Mouse (Mus musculus) embryonic facial prominence, embryonic 12.5 days (tissue): ENCODE results near the gene Gm11034. TPM values are rescaled to one million over a fixed set of nuclear protein-coding genes. Genes with fewer than 3 reads are reported as not detected.

Experiments
- ATAC-seq: fragments of 200-750 bp; cut with Nextera tagmentation; 2 replicates; pipeline ENCODE4 v1.8.0; 2017; ENCODE audit not compliant: insufficient number of reproducible peaks, insufficient read depth, low FRiP score, low TSS enrichment
- H3K27ac ChIP-seq: fragments of 300-500 bp; sonication (generic); 2 replicates; pipeline ENCODE4 v1.5.1; 2016; ENCODE audit warnings: mild to moderate bottlenecking
- H3K27me3 ChIP-seq: fragments of 300-500 bp; sonication (generic); 2 replicates; pipeline ENCODE4 v1.6.1; 2016; ENCODE audit warnings: mild to moderate bottlenecking, moderate library complexity
- H3K36me3 ChIP-seq: fragments of 300-500 bp; sonication (generic); 2 replicates; pipeline ENCODE4 v1.6.1; 2016; ENCODE audit warnings: mild to moderate bottlenecking
- H3K4me1 ChIP-seq: fragments of 300-500 bp; sonication (generic); 2 replicates; pipeline ENCODE4 v1.6.1; 2016
- H3K4me2 ChIP-seq: fragments of 300-500 bp; sonication (generic); replicated peaks from 2 replicates; pipeline ENCODE4 v1.6.1; 2016; ENCODE audit warnings: mild to moderate bottlenecking, moderate library complexity
- H3K4me3 ChIP-seq: fragments of 300-500 bp; sonication (generic); 2 replicates; pipeline ENCODE4 v1.5.1; 2016; ENCODE audit warnings: mild to moderate bottlenecking
- H3K9ac ChIP-seq: fragments of 300-500 bp; sonication (generic); 2 replicates; pipeline ENCODE4 v1.6.1; 2016; ENCODE audit warnings: mild to moderate bottlenecking, moderate library complexity
- H3K9me3 ChIP-seq: fragments of 300-500 bp; sonication (generic); 2 replicates; pipeline ENCODE4 v1.6.1; 2016; ENCODE audit warnings: mild to moderate bottlenecking, moderate library complexity
- WGBS: fragments of 180-500 bp; shearing (Covaris S2); methylation state at CpG from one replicate; pipeline ENCODE4 v1.1.7; 2016; 5-methylcytosine and 5-hydroxymethylcytosine counted together
- polyA plus RNA-seq: library from polyadenylated mRNA; unstranded; fragments of >200 nt; fragmentation: Nextera tagmentation; extraction: Ambion mirVana; gene quantifications from 2 replicates; pipeline ENCODE4 v1.2.1, GENCODE M21; 2016

Gm11034 gene
- polyA plus RNA-seq, 1 experiment from 2014 or later = not detected

DNA sequence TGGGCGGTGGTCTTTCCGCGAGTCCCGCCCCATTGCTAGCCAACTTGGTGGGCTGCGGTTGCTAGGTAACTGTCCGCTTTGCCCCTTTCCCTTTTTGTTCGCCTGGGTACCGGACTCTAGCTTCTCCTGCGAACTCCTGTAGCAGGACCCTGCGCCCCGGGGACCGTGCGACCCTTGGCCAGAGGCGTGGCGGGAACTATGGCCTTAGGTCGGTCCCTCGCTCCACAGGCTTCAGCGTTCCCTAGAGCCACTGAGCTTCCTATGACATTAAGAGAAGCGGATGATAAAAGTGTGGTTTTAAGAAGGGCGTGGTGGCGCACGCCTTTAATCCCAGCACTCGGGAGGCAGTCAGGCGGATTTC is 26.9 kb upstream of the Gm11034 start:
- Histone ChIP-seq H3K27ac (peak overlapping the region; percentile 93), H3K4me1 (peaks cover 9% of the 10 kb centered on the region), H3K36me3 (no peaks in the 10 kb centered on the region), H3K27me3 (no peaks in the 10 kb centered on the region), H3K4me3 (peak overlapping the region; percentile 73), H3K9me3 (no peaks in the 10 kb centered on the region), H3K9ac (peak overlapping the region; percentile 65), H3K4me2 (peak overlapping the region; percentile 64)
- WGBS = 3% methylated on average over 24 of the region's 24 CpGs
- peak; percentile 68; the same call in 1 of the 2 replicates for ATAC-seq

- Histone ChIP-seq H3K4me2 (peak within 1 kb of the TSS; percentile 64), H3K4me3 (peak within 1 kb of the TSS; percentile 73), H3K27ac (peak within 1 kb of the TSS; percentile 93), H3K27me3 (no peaks in the 10 kb centered on the region), H3K36me3 (no peaks in the 10 kb centered on the region), H3K4me1 (peaks cover 9% of the 10 kb centered on the region), H3K9ac (peak within 1 kb of the TSS; percentile 65), H3K9me3 (no peaks in the 10 kb centered on the region)
- under 1% methylated on average over 54 of the region's 54 CpGs for WGBS
- ATAC-seq = peak; percentile 95
These were observed 26.3 kb upstream of the Gm11034 start, which contains the start of gene Ap1m1 for GRCm38 (mm10) chr8:72239499-72240402. Gene Ap1m1 (plus strand): TSS chr8:72240018.

- H3K4me2 ChIP-seq = no peak overlapping the region
- WGBS = 91% methylated on average over 5 of the region's 5 CpGs
- no peaks in the 10 kb centered on the region for H3K27me3 ChIP-seq
- no peak overlapping the region for H3K4me3 ChIP-seq
- peaks cover 15% of the 10 kb centered on the region for H3K4me1 ChIP-seq
- peaks cover 37% of the 10 kb centered on the region for H3K36me3 ChIP-seq
- no peak for ATAC-seq
- no peak overlapping the region for H3K9ac ChIP-seq
- no peak overlapping the region for H3K27ac ChIP-seq
- no peaks in the 10 kb centered on the region for H3K9me3 ChIP-seq
These were observed 9.2 kb upstream of the Gm11034 start for GRCm38 (mm10) chr8:72222656-72223055.

- ATAC-seq = no peak
- Histone ChIP-seq H3K9me3 (no peaks in the 10 kb centered on the region), H3K4me1 (peaks cover 15% of the 10 kb centered on the region), H3K27me3 (0 out of 2 replicates have a peak, but pooled peaks cover 7% of the 10 kb centered on the region), H3K27ac (no peak overlapping the region), H3K9ac (no peak overlapping the region), H3K36me3 (peaks cover 37% of the 10 kb centered on the region), H3K4me3 (peak overlapping the region; percentile 89), H3K4me2 (peak overlapping the region; percentile 88)
- 86% methylated on average over 4 of the region's 4 CpGs for WGBS
These were observed 7.3 kb upstream of the Gm11034 start for GRCm38 (mm10) chr8:72220758-72221157.

DNA sequence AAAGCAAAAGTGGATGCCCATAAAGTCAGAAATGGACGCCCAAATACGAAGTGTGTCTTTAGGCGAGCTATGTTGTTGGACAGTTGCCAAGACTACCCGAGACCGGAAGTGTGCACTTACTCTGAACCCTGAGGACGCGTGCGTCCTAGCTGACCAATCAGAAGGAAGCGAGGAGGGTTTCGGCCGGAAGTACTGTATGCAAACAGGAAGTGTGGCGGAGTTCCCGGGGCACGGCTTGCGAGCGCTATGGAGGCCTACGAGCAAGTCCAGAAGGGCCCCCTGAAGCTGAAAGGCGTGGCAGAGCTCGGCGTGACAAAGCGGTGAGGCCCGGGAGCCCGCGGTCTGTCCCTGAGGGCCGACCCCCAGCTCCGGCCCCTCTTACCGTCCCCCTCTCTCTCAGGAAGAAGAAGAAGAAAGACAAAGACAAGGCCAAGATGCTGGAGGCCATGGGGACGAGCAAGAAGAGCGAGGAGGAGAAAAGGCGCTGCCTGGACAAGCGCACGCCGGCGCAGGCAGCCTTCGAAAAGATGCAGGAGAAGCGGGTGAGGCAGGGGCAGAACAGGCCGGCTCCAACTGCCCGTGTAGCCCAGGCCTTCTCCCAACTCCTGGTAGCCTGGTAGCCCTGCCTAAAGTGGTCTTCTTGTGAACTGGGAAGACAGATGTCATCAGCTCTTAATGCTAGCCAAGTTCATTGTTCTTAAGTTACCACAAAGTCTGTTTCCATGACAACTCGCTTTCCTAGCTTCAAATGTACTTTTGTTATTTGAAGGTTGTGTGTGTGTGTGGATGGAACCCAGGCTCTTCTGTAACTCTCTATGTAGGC is 6.3 kb upstream of the Gm11034 start, which contains the start of gene Fam32a:
Fam32a (plus strand) TSS at position 190 of the 823 bp plus-strand sequence.
- peak; percentile 93 for ATAC-seq
- H3K27me3 ChIP-seq = 0 out of 2 replicates have a peak, but pooled peaks cover 10% of the 10 kb centered on the region
- H3K4me2 ChIP-seq = peak within 1 kb of the TSS; percentile 88
- H3K4me3 ChIP-seq = peak within 1 kb of the TSS; percentile 89
- peak within 1 kb of the TSS; percentile 86 for H3K27ac ChIP-seq
- peak within 1 kb of the TSS; percentile 80 for H3K9ac ChIP-seq
- peaks cover 15% of the 10 kb centered on the region for H3K4me1 ChIP-seq
- H3K9me3 ChIP-seq = no peaks in the 10 kb centered on the region
- 10% methylated on average over 39 of the region's 39 CpGs for WGBS
- peaks cover 37% of the 10 kb centered on the region for H3K36me3 ChIP-seq

DNA sequence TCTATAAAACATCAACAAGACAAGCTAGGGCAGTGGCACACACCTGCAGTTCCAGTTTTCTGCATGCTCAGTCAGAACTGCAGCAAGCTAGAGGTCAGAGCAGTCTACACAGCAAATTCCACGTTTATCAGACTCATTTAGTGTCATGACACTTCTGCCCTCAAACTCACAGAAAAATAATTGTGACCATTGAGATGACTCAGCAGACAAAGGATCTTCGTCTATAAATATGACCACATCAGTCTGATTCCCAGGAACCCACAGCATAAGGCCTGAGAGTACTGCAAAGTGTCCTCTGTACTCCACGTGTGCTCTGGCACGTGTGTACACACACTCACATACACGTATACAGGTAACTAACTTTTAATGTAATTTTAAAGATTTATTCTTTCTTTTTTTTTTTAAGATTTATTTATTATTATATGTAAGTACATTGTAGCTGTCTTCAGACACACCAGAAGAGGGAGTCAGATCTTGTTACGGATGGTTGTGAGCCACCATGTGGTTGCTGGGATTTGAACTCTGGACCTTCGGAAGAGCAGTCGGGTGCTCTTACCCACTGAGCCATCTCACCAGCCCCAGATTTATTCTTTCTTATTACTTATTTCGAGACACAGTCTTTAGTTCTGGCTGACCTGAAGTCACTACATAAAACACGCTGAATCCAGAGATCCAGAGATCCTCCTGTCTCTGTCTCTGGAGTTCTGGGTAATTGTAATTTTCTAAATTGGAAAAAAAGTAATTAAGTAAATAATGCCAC is 5.5 kb upstream of the Gm11034 start:
- Histone ChIP-seq H3K4me3 (peak overlapping the region; percentile 89), H3K9me3 (no peaks in the 10 kb centered on the region), H3K36me3 (peaks cover 33% of the 10 kb centered on the region), H3K9ac (no peak overlapping the region), H3K27ac (no peak overlapping the region), H3K4me2 (peak overlapping the region; percentile 88), H3K27me3 (0 out of 2 replicates have a peak, but pooled peaks cover 10% of the 10 kb centered on the region), H3K4me1 (peaks cover 15% of the 10 kb centered on the region)
- WGBS = 77% methylated on average over 9 of the region's 10 CpGs
- ATAC-seq = no peak

- 0 out of 2 replicates have a peak, but pooled peaks cover 10% of the 10 kb centered on the region for H3K27me3 ChIP-seq
- ATAC-seq = no peak
These were observed 2.4 kb upstream of the Gm11034 start for GRCm38 (mm10) chr8:72215871-72216270.

GRCm38 (mm10) chr8:72215060-72215459 is 1.6 kb upstream of the Gm11034 start:
- Histone ChIP-seq H3K27me3 (0 out of 2 replicates have a peak, but pooled peaks cover 10% of the 10 kb centered on the region), H3K9ac (no peak overlapping the region), H3K4me2 (no peak overlapping the region), H3K9me3 (no peaks in the 10 kb centered on the region), H3K27ac (no peak overlapping the region), H3K4me3 (no peak overlapping the region), H3K4me1 (no peaks in the 10 kb centered on the region; the same call in 1 of the 2 replicates), H3K36me3 (no peaks in the 10 kb centered on the region)
- WGBS = 29% methylated on average over 2 of the region's 2 CpGs
- no peak for ATAC-seq

More at GRCm38 (mm10) chr8:72215871-72216270, 2.4 kb upstream of the Gm11034 start:
- no peak overlapping the region for H3K4me3 ChIP-seq
- no peaks in the 10 kb centered on the region for H3K9me3 ChIP-seq
- H3K4me1 ChIP-seq = peaks cover 8% of the 10 kb centered on the region
- no peak overlapping the region for H3K4me2 ChIP-seq
- H3K9ac ChIP-seq = no peak overlapping the region
- WGBS = 44% methylated on average over 1 of the region's 1 CpGs
- no peak overlapping the region for H3K27ac ChIP-seq
- H3K36me3 ChIP-seq = peaks cover 2% of the 10 kb centered on the region; the same call in 1 of the 2 replicates

DNA sequence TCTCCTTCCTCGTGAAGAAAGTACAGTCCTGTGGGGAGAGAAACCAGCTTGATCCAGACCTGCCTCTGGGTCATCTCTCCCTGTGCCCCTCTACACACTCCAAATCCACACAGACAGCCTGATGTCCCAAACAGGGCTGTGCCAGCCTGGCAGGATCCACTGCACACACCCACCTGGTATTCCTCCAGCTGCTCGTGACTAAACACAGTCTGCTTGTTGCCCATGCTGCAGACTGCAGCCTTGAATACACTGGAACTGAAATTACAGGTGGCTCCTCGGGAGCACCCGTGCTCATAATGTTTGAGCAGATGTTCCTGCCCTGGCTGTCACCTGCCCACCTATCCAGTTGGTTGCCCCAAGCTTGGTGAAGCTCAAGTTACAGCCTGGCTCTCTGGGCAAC is 685 bp downstream of the Gm11034 start, which contains the start of gene Cib3:
Cib3 (minus strand) TSS at position 87 of the 400 bp plus-strand sequence.
- Histone ChIP-seq H3K27ac (no peak within 1 kb of the TSS), H3K4me2 (no peak within 1 kb of the TSS), H3K9me3 (no peaks in the 10 kb centered on the region), H3K4me3 (no peak within 1 kb of the TSS), H3K36me3 (no peaks in the 10 kb centered on the region), H3K27me3 (0 out of 2 replicates have a peak, but pooled peaks cover 10% of the 10 kb centered on the region), H3K4me1 (no peaks in the 10 kb centered on the region), H3K9ac (no peak within 1 kb of the TSS)
- 50% methylated on average over 4 of the region's 4 CpGs for WGBS
- no peak for ATAC-seq

DNA sequence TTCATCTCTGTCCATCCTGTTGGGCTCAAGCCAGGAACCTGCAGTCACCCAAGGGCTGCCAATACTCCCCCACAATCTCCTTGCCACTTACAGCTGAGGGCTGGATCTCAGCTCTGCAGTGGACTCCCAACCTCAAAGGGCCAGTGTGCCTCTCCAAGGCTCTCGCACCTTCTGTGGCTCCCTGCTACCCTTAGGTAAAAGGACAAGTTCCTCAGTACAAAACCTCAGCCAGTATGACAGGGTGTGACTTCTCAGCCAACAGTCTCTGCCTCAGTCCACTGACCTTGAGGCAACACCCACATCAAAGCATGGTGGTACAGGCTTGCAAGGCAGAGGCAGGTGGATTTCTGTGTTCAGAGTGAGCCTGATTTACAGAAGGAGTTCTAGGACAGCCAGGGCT is 1.6 kb downstream of the Gm11034 start:
- Histone ChIP-seq H3K4me2 (no peak overlapping the region), H3K9ac (no peak overlapping the region), H3K4me1 (no peaks in the 10 kb centered on the region), H3K36me3 (no peaks in the 10 kb centered on the region), H3K9me3 (no peaks in the 10 kb centered on the region), H3K27ac (no peak overlapping the region), H3K4me3 (no peak overlapping the region), H3K27me3 (0 out of 2 replicates have a peak, but pooled peaks cover 10% of the 10 kb centered on the region)
- WGBS = 94% methylated on average over 1 of the region's 1 CpGs
- ATAC-seq = no peak

GRCm38 (mm10) chr8:72210710-72211109 is 2.7 kb downstream of the Gm11034 start:
- Histone ChIP-seq H3K9ac (no peak overlapping the region), H3K27me3 (0 out of 2 replicates have a peak, but pooled peaks cover 3% of the 10 kb centered on the region), H3K4me1 (no peaks in the 10 kb centered on the region), H3K36me3 (no peaks in the 10 kb centered on the region), H3K4me2 (no peak overlapping the region), H3K9me3 (no peaks in the 10 kb centered on the region), H3K27ac (no peak overlapping the region), H3K4me3 (no peak overlapping the region)
- WGBS = 74% methylated on average over 2 of the region's 2 CpGs
- no peak for ATAC-seq
